Mouse (Mus musculus) kidney, postnatal 36 days (tissue): ENCODE data around the gene Cd3eap.
A peak's percentile ranks its signal among the peaks of the same experiment; 100 is the strongest.

ENCODE experiments used
- DNase-seq, 2 experiments: peaks; one replicate each; pipeline ENCODE4 v3.0.0; 2021 to 2022; ENCODE audit warnings: mixed read lengths in 2 of 2

Cd3eap gene

DNA sequence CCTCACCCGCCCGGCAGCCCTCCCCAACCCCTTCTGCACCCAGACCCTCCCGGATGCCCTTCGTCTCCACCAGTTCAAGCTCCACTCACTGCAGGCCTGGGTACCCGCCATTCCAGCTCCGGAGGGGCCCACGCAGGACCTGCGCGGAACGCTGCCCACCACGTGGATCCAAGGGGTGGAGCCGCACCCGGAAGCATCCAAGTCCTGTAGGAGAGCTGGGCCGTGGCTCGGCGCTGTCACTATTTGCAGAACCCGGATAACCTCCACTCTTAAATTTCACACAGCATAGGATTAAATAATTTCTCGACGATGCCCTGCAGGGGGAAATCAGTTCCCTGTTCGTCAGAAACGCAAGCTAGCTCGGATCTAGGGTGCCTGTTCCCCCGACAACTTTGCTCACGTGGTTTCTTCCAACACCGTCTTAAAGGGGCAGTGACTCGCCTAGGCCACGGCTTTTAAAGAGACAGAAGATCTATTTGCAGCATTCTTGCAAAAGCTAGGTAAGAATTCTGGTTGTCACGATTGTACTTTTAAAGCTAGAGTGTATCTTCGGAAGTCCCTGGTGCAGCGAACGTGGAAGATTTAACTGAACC is at the start of gene Cd3eap, which contains the start of gene Ppp1r13l:
Gene Cd3eap, minus strand, starts transcription at position 185 of the 593 bp plus-strand sequence.
Gene Ppp1r13l, plus strand, starts transcription at position 451 of the 593 bp plus-strand sequence.
- peak; percentile 88 to 93 for DNase-seq

DNA sequence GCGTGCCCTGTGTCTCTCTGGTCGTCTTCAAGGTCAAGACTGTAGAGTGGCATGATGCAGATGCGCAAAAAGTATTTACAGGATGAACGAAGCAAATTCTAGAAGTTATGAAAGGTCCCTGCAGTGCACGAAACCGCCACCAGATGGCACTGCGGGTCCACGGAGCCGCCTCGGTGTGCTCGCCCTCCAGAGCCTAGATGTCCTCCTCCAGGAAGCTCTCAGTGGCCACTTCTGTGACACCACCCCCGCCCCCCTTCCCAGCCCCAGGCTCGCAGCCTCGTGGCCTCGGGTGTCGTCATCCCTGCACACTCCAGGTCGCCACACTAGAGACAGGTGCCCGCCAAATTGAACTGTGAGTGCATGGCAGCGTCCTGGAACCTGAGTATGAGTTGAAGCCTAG is 46.1 kb upstream of the Cd3eap start:
- DNase-seq, result peak; percentile 74 to 93

DNA sequence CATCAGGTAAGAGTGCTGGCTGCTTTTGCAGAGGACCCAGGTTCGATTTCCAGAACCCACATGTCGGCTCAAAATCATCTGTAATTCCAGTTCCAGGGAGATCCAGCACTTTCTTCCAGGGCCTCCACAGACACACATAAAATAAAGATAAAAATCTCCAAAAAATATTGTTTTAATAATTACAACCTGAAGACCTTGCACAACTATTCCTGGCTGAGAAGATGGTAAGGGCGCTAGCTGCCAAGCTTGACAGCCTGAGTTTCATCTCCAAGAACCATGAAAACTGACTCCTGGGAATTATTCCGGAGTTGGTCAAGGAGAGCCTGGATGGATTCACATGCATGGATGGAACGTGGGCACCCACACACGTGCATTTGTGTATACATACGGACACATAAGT is 45.2 kb upstream of the Cd3eap start, which contains the start of gene Ckm:
Gene Ckm, plus strand, starts transcription at position 301 of the 400 bp plus-strand sequence.
- DNase-seq, result no peak

DNA sequence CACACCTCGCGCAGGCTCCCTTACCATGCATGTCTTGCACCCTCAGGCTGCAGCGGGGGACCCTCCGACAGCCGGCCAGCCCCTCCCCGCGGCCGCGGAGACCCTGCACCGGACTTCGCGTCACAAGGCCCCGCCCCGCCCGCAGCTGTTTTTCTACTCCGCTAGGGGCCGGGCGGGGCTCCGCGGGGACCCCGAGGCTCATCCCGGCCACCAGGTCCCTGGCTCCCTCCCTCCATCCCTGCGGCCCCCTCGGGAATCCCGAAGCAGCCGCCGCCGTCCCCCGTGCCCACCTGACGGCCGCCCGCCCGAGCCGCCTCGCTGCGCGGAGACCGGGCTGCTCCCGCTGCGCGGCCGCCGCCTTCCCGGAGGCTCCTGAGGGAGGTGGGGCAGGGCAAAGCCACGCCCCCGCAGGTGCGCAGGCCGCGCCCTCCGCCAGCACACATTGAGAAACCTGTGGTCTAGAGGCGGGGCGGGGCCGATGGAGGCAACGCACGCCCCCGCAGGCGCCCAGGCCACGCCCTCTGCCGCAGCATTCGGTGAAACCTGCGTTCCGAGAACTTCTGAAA is 44.5 kb upstream of the Cd3eap start, which contains the start of gene Klc3:
Gene Klc3, minus strand, starts transcription at position 374 of the 566 bp plus-strand sequence.
- DNase-seq, result peak; percentile 88 to 91

DNA sequence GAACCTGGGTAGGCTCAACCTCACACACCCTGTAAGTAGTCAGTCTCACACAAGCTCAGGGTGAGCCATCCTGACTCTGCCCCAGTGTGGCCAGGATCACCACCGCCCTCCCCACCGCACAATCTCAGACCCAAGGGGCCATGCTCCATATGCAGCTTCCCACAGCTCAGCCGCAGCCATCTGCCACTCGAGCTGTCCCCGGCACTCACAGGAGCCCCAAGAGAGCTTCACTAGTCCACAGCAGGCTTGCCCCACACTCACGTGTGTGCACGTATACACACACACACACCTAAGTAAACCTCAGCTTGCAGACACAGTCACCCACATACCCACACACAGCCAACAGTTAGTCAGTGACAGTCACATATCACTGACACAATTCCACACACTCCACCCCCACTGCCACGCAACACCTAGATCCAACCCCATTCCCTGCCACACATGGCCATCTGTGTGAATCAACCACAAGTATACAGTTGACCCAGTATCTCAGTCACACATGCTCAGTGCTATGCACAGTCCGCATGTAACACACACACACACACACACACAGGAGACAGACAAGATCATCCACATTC is 43.3 kb upstream of the Cd3eap start:
- DNase-seq, result no peak

DNA sequence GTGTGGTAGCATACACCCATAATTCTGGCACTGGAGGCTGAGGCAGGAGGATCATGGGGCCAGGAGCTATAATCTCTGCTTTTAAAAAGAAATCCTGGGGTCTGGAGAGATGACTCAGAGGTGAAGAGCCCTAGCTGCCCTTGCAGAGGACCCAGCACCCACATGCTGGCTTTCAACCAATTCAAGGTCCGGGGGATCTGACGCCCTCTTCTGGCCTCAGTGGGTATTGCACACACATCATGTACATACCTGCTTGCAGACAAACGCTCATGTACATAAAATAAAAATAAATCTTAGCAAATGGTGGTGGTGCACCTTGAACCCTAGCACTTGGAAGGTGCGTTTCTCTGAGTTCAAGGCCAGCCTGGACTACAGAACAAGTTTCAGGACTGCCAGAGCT is 41.7 kb upstream of the Cd3eap start:
- no peak for DNase-seq

DNA sequence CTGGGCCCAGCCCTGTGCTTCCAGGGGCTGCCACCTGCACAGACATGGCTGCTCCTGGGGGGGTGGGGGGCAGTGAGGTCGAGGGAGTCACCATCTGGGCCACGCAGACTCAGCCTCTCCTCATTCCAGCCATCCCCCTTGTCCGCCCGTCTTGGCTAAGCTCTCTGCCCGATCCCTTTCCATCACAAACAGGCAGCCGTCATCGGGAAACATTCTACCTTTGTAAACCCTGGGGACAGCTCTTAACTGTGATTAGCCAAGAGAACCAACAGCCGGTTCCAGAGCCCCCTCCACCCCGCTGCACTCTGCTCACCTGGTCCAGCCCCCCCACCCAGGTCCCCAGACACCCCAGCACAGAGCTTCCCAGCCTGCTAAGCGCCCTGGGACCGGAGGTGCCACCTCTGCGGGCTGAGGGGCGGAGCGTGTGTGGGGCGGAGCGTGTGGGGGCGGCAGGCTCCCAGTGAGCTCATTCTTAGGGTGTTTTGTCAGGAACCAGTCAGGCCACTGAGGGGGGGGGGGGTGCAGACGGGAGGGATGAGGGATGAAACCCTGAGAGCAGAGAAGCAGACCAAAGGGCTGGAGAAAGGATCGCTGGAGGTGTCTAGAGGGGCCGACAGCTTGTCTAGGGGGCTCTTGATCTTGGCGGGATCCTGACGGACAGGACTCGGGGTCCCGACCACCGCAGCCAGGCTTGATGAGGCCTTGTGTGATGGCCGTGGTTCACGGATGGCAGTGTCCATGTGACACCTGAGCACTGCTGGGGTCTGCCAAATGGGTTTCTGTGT is 40.4 kb upstream of the Cd3eap start:
- peak; percentile 63 to 78 for DNase-seq

DNA sequence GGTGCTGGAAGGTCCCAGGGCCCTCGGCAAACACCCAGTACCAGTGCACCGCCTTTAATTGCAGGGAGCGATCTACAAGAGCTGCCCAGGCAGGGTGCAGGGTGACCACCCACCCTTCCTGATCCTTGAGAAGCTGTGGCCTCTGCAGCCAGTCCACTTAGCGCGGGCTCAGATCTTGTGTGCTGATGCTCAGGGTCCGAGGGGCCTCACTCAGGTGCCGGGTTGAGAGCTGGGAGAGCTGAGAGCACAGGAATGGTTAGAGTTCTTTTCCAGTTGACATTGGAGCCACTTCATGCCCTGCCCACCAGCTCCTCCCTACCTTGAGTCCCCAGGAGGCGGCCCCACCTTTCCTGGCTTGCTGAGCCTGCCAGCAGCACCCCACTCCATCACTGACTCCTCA is 35.2 kb upstream of the Cd3eap start:
- no peak for DNase-seq

DNA sequence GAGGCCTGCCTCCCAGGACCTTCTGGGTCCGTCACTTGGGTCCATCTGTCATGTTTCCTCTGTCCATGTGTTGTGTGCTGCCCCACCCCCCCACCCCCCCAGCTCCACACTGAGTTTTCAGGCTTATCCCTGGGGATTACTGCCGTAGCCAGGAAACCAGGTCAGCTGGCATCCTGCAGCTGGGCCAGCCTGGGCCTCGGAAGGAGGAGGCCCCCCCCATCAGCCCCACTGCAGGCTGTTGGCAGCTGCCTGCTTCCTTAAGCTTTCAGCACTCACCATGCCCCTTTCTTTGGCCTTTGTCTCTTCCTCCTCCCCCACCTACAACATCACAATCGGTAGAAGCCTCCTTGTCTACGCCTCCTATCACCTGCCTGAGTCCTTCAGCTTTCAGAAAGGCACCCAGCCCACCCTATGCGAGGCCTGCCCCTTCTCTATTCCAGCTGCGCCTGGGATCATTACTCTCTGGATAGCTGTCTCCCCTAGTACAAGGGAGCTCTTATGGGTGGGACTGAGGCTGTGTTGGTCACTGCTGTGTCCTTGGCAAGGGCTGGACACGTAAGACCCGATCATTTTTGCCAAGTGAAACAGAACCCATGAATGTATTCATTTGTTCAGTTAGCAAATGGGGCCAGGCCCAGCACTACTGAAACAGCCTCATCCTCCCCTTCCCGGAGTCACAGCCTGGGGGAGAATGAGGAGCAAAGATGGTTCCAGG is 29.6 kb upstream of the Cd3eap start:
- DNase-seq, result peak in 1 of 2 experiments; percentile 29

DNA sequence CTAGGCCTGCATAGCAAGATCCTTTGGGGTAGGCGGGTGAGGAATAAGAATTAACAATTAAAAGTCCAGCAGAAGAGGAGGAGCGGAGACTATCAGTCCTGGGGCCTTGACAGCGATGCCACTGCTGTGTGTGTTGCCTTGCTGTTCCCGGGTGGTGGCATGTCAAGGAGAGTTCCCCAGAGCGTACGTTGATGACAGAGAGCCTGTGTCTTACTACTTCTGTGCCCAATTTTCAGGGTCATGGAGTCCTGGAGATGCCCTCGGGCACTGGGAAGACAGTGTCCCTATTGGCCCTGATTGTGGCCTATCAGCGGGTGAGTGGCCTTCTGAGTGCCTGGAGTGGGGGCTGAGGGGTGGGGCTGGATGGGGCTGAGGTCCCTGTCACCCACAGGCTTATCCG is 24.4 kb upstream of the Cd3eap start:
- DNase-seq, result no peak

DNA sequence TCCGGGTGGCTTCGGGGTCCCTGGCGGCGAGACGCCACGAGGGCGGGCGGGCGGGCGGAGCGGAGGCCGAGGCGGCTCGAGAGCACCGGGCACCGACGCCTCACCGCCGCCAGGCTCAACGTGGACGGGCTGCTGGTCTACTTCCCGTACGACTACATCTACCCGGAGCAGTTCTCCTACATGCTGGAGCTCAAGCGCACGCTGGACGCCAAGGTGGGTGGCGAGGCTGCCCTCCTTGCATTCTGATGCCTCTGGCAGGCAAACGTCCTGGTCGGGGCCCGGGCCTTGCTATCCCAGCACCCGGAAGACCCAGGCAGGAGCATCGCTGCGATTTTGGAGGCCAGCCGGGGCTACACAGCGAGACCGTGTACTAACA is 22.9 kb upstream of the Cd3eap start:
- DNase-seq, result peak; percentile 20 to 62

DNA sequence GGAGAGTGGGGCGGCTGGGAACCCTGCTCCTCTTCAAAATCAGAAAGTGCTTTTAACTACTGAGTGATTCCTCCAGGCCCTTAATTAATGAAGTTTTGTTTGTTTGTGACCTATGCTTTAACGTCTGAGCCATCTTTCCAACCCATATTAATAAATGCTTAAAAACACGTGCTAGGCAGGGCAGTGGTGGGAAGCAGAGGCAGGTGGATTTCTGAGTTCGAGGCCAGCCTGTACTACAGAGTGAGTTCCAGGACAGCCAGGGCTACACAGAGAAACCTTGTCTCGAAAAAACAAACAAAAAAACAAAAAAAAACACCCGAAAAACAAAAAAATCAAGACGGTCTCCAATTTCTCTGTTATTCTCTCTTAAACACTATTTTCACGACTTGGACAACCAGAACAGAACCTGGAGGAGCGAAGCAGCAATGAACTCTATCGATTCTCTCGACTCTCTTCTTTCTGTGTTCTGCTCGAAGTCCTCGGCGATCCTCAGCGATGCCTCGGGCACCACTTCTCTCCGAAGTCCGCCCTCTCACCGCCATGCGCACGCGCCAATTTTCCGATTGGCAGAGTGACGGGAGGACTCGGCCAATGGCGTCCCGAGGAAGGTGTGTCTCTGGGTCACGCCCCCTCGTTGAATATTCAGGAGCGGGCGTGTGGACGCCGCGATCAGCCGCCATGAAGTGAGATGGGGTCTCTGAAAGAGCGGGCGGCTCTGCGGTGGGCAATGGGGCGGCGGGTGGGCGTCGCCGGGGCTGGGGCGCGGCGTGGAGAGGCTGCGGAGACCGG is 22.3 kb upstream of the Cd3eap start, which contains the start of gene Ercc2:
Gene Ercc2, plus strand, starts transcription at position 634 of the 789 bp plus-strand sequence.
- DNase-seq, result peak; percentile 99 to 100

DNA sequence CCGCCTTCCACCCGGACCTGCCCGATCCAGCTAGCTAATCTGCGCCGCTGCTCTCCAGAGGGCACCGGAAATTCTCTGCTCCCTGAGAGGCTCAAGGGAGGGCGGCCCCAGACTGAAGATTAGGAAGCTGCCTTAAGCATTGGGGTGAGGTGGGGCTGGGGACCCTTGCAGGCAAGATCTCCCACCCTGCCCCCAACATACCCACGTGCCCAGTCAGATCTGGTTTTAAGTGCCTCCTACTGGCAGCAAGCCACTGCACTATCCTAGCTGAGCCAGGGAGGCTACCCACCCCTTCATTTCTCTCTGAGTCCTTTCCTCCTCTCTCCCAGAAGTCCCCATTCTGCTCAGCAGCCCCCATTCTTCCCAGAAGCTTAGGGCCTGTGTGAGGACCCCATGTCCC is 18.8 kb upstream of the Cd3eap start:
- no peak for DNase-seq

DNA sequence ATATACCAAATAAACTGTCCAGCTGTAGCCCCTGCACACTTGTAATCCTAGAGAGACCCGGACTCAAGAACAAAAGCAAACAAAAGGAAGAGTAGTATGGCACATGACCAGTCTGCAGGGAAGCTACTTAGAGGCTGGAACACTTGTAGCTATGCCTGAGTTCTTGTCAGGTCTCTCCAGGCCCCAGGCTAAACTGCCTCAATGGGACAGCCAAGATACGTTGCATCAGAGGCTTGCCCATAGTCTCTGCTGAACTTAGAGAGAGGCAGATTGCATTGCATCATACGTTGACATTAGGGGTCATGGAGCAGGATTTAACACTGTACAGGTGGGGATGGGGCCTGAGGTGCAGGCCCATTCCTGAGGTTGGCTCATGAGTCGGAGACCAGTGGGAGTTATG is 16.7 kb upstream of the Cd3eap start:
- DNase-seq, result no peak

DNA sequence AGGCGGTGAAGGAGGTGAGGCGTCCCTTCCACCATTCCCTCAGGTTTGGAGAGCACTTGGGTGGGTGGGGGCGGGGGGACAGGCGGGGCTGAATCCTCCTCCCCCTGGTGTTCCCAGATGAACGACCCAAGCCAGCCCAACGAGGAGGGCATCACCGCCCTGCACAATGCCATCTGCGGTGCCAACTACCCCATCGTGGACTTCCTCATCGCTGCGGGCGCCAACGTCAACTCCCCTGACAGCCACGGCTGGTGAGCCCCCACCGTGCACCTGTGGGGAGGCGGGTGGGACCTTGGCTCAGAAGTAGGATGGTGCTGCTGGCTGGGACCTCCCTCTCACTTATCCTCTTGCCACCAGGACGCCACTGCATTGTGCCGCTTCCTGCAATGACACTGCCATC is 16.1 kb upstream of the Cd3eap start:
- no peak for DNase-seq

DNA sequence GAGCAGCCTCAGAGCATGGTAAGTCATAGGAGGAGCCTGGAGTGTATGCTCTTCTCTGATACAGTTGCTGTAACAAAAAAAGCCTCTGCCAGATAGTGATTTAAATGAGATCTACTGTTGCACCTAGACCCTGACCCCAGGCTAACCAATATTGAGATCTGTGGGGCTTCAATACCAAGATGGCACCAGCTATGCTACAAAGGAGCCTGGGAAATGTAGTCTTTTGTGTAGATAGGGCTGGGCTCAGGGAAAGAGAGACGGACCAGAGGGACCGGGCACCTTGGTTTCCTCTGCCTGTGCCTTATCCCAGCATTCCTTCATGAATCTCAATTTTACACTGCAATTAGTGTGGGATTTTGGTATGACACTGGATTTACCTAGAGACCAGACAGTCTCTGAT is 14.1 kb upstream of the Cd3eap start:
- no peak for DNase-seq

DNA sequence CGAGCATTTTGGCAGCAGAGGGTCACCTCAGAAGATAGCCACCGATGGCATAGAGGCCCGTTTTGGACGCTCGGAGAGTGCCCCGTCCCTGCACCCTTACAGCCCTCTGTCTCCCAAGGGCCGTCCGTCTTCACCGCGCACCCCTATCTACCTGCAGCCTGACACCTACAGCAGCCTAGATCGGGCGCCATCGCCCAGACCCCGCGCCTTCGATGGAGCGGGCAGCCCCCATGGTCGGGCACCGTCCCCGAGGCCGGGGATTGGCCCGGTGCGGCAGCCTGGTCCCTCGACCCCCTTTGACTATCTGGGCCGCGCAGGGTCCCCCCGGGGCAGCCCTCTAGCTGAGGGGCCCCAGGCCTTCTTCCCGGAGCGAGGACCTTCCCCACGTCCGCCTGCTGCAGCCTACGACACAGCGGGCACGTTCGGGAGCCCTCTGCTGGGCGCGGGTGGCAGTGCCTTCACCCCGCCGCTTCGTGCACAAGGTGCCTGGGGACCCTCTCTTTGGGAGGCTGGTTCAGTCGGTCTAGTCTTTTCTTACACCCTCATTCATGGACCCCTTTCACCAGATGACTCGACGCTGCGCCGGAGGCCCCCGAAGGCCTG is 10.6 kb upstream of the Cd3eap start:
- peak; percentile 47 to 83 for DNase-seq

DNA sequence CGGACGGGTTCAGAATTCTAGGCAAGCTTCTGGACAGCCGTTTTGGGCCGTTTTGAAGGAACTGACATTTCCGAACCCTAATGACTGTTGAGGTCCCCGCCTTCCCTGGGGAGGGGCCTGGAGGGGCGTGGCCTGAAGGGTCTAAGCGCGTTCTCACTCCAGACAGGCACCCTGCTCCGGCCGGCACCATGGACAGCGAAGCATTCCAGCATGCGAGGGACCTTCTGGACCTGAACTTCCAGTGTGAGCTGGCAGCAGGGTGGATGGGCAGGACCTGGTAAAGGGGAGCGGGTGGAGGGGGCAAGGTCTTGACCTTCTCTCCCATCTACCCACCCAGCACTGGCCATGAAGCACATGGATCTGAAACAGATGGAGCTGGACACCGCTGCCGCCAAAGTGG is 9.1 kb upstream of the Cd3eap start:
- peak; percentile 56 to 86 for DNase-seq

DNA sequence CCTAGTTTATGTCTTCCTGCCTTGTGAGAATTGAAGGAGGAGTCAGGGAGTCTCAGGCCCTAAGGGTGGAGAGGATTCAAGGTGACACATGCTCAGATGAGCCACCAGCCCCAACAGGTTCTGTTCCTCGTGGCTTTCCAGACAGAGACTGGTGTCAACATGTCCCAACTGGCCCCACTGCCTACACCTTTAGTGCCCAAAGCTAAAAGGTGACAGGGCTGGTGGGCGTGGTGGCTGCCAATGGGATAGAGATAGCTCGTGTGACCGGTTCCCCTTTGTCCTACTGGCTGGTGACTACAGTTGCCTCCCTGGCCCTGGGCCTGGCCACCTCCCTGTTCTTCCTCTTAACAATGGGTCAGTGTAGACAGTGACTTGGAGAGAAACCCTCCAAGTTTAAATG is 6.1 kb upstream of the Cd3eap start:
- DNase-seq, result no peak

DNA sequence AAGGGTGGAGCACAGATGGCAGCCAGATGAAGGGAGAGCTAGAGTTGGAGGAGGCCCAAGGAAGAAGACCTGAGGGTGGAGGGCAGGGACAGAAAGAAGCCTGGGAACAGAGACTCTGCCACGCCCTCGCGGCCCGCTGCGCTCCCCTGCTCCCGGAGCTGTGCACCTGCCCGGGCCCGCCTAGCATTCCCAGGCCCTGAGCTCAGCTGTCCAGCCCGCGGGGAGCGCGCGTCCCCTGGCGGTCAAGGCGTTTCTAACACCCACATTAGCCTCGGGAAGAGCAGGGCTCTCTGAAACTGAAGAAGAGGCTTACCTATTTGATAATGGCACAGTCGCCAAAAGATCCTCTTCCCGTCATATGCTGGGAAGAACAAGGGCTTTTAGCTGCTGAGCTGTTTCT is 4.6 kb upstream of the Cd3eap start:
- DNase-seq, result peak; percentile 84 to 93

DNA sequence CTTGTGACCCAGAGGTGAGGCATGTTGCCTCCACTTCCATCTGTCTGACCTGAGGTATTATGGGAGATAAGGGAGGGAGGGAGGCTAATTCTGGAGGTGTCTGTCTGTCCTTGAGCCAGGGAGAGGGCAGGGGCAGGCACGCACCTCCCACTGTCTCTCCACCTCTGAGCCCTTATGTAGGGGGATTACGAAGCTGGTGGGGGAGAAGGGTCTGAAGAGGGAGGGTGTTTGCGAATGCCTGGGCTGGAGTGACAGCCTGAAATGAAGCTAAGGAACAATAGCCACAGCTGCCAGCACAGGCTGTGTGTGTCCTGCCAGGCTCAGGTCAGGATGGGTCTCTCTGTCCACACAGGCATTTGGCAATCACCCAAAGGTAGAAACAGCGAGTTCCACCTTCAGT is 3.0 kb upstream of the Cd3eap start:
- no peak for DNase-seq

DNA sequence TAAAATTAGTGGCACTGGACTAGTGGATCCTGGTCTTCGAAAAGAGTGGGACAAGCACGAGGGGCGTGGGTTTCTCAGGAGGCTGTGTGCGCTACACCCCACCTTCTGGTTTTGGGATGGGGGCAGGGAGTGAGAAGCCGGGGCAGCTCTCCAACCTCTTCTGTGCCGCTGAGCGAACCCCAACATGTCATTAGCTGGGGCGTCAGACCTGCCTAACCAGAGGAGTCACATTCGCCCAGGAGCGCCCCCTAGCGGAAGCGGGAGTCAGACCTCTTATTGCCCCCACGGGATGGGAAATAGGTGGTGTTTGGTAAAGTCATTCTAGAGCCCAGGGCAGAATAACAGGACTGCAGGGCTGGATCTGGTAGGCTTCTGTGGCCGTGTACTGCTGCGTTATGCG is 2.4 kb upstream of the Cd3eap start:
- DNase-seq, result peak; percentile 72 to 92
